Mouse (Mus musculus): ENCODE results near the gene Aspg.

- TF ChIP-seq GATA1 (IDR thresholded peaks at IDR 0.05; ENCODE audit: borderline replicate concordance, low read length) (no peak), FLI1 (IDR thresholded peaks at IDR 0.05; ENCODE audit: low read length) (no peak)
Measured at GRCm38 (mm10) chr12:112086250-112086649, 20.2 kb upstream of the Aspg start.

Data from megakaryocyte, embryonic 14.5 days (primary cell).